Mouse (Mus musculus) CH12.LX (cell line): Measurements from ENCODE around the gene Cmklr1. TPM values are rescaled to one million over a fixed set of nuclear protein-coding genes. Genes with fewer than 3 reads are reported as not detected.
A peak's percentile ranks its signal among the peaks of the same experiment; 100 is the strongest.

ENCODE experiments used
- DNase-seq: peaks from one replicate; pipeline ENCODE4 v3.0.0-alpha.2; 2013; ENCODE audit errors: extremely low read depth
- H3K27ac ChIP-seq: 2 replicates; pipeline ENCODE4 v1.5.1; 2012; ENCODE audit warnings: low read depth, mild to moderate bottlenecking, control low read depth, moderate library complexity; ENCODE audit not compliant: insufficient read depth
- H3K27me3 ChIP-seq: replicated peaks from 2 replicates; pipeline ENCODE3; 2012; ENCODE audit warnings: inconsistent platforms
- H3K36me3 ChIP-seq, 2 experiments: replicated peaks in 1 of 2; 2 replicates each; pipeline versions ENCODE3 to v1.6.1; 2012; ENCODE audit warnings: inconsistent platforms in 1 of 2, low read length in 1 of 2, mild to moderate bottlenecking in 1 of 2, mixed read lengths in 1 of 2, moderate library complexity in 1 of 2; ENCODE audit not compliant: control insufficient read depth in 1 of 2, insufficient read depth in 1 of 2
- H3K4me1 ChIP-seq, 2 experiments: 2 replicates each; pipeline ENCODE4 v1.6.1; 2012; ENCODE audit warnings: inconsistent platforms in 1 of 2, moderate library complexity in 1 of 2; ENCODE audit not compliant: insufficient read depth in 2 of 2, control insufficient read depth in 1 of 2
- H3K4me2 ChIP-seq: 2 replicates; pipeline ENCODE4 v1.6.1; 2012; ENCODE audit warnings: low read depth, mild to moderate bottlenecking, control low read depth; ENCODE audit not compliant: poor library complexity, insufficient read depth, severe bottlenecking
- H3K4me3 ChIP-seq, 3 experiments: fragments of 150-350 bp in 1 of 3; sonication (generic) in 1 of 3; replicated peaks in 1 of 3; 2 replicates each; pipeline versions ENCODE3 to v1.5.1; 2011 to 2012; ENCODE audit warnings: low read depth in 2 of 3, low read length in 2 of 3, mild to moderate bottlenecking in 2 of 3, moderate library complexity in 2 of 3, control low read depth in 1 of 3, improper control_type of control experiment in 1 of 3, inconsistent platforms in 1 of 3, mixed read lengths in 1 of 3; ENCODE audit not compliant: poor library complexity in 1 of 3
- H3K79me2 ChIP-seq: replicated peaks from 2 replicates; pipeline ENCODE4 v1.6.1; 2012; ENCODE audit warnings: mild to moderate bottlenecking, moderate library complexity; ENCODE audit not compliant: control insufficient read depth, poor library complexity, insufficient read depth, severe bottlenecking; ENCODE audit errors: extremely low read depth
- H3K9ac ChIP-seq: 2 replicates; pipeline ENCODE4 v1.6.1; 2012; ENCODE audit warnings: low read depth, mild to moderate bottlenecking, control low read depth, moderate library complexity; ENCODE audit not compliant: insufficient read depth
- H3K9me3 ChIP-seq: replicated peaks from 2 replicates; pipeline ENCODE3; 2012; ENCODE audit warnings: low read length, inconsistent platforms, mixed read lengths
- CHD2 ChIP-seq: IDR thresholded peaks from 2 replicates; pipeline ENCODE4 v1.6.1; 2011; ENCODE audit warnings: low read length, improper control_type of control experiment
- CTCF ChIP-seq, 2 experiments: IDR thresholded peaks in 1 of 2; conservative IDR thresholded peaks in 1 of 2; 2 replicates each; pipeline ENCODE4 v1.5.1; 2011 to 2012; ENCODE audit warnings: low read depth in 2 of 2, low read length in 2 of 2, improper control_type of control experiment in 1 of 2, inconsistent platforms in 1 of 2, mild to moderate bottlenecking in 1 of 2, moderate library complexity in 1 of 2
- HCFC1 ChIP-seq: IDR thresholded peaks from 2 replicates; pipeline ENCODE4 v1.6.1; 2012; ENCODE audit warnings: low read depth, mild to moderate bottlenecking, inconsistent platforms, low read length, improper control_type of control experiment
- KAT2A ChIP-seq: IDR thresholded peaks from 2 replicates; pipeline ENCODE4 v1.6.1; 2012; ENCODE audit warnings: low read length, improper control_type of control experiment, inconsistent platforms; ENCODE audit not compliant: insufficient replicate concordance
- MAFK ChIP-seq: IDR thresholded peaks from 2 replicates; pipeline ENCODE4 v1.6.1; 2011; ENCODE audit warnings: low read length, improper control_type of control experiment; ENCODE audit not compliant: insufficient replicate concordance
- MAX ChIP-seq: IDR thresholded peaks from 2 replicates; pipeline ENCODE4 v1.6.1; 2011; ENCODE audit warnings: low read length, improper control_type of control experiment
- MAZ ChIP-seq: IDR thresholded peaks from 2 replicates; pipeline ENCODE4 v1.6.1; 2012; ENCODE audit warnings: low read depth, mild to moderate bottlenecking, inconsistent platforms, low read length, improper control_type of control experiment, moderate library complexity
- MXI1 ChIP-seq: IDR thresholded peaks from 2 replicates; pipeline ENCODE4 v1.6.1; 2011; ENCODE audit warnings: mild to moderate bottlenecking, low read depth, low read length, improper control_type of control experiment
- PAX5 ChIP-seq: IDR thresholded peaks from 2 replicates; pipeline ENCODE4 v1.6.1; 2012; ENCODE audit warnings: low read length, inconsistent platforms, mixed read lengths
- POLR2AphosphoS2 ChIP-seq: IDR thresholded peaks from 2 replicates; pipeline ENCODE4 v1.6.1; 2011; ENCODE audit warnings: low read depth, low read length, improper control_type of control experiment
- TBP ChIP-seq: conservative IDR thresholded peaks from 2 replicates; pipeline ENCODE4 v1.6.1; 2011; ENCODE audit warnings: low read depth, low read length, improper control_type of control experiment
- USF1 ChIP-seq: IDR thresholded peaks from 2 replicates; pipeline ENCODE4 v1.6.1; 2014; ENCODE audit warnings: low read depth, mild to moderate bottlenecking, inconsistent platforms, low read length, improper control_type of control experiment
- USF2 ChIP-seq: conservative IDR thresholded peaks from 2 replicates; pipeline ENCODE4 v1.6.1; 2011; ENCODE audit warnings: low read depth, low read length, improper control_type of control experiment
- ZC3H11A ChIP-seq: IDR thresholded peaks from 2 replicates; pipeline ENCODE4 v1.6.1; 2012; ENCODE audit warnings: low read depth, mild to moderate bottlenecking, inconsistent platforms, low read length, improper control_type of control experiment
- ZKSCAN1 ChIP-seq: IDR thresholded peaks from 2 replicates; pipeline ENCODE4 v1.6.1; 2012; ENCODE audit warnings: low read depth, inconsistent platforms, low read length, improper control_type of control experiment, borderline replicate concordance
- ZNF384 ChIP-seq: IDR thresholded peaks from 2 replicates; pipeline ENCODE4 v1.6.1; 2012; ENCODE audit warnings: low read depth, low read length, improper control_type of control experiment, inconsistent platforms
- dilution Hi-C: fragments of 300-500 bp; cut with MboI; formaldehyde crosslinking; loops from 2 replicates; pipeline ENCODE4 v1.14.3; 2020; ENCODE audit warnings: low sequenced_read_pairs; ENCODE audit not compliant: extremely low pct_unique_long_range_greater_than_20kb, extremely low pct_ligation_motif_present
- in situ Hi-C: fragments of 300-500 bp; cut with MboI; formaldehyde crosslinking; loops from 3 replicates; pipeline ENCODE4 v1.14.3; 2019; ENCODE audit warnings: low sequenced_read_pairs, low pct_ligation_motif_present, low pct_unique_long_range_greater_than_20kb, mixed read lengths
- polyA plus RNA-seq: library from polyadenylated mRNA; unstranded; fragments of >175 nt; gene quantifications from 2 replicates; pipeline ENCODE4 v1.2.1, GENCODE M21; 2012; ENCODE audit warnings: low read depth; ENCODE audit not compliant: insufficient read length
- total RNA-seq, 2 experiments: library from RNA; depleted of rRNA; stranded (reverse); fragments of 300-350 nt in 1 of 2; fragments of >200 nt in 1 of 2; gene quantifications; 2 replicates each; pipeline ENCODE4 v1.2.3; 2012 to 2014

Gene Cmklr1
- total and polyA plus RNA-seq, 3 experiments, result not detected

DNA sequence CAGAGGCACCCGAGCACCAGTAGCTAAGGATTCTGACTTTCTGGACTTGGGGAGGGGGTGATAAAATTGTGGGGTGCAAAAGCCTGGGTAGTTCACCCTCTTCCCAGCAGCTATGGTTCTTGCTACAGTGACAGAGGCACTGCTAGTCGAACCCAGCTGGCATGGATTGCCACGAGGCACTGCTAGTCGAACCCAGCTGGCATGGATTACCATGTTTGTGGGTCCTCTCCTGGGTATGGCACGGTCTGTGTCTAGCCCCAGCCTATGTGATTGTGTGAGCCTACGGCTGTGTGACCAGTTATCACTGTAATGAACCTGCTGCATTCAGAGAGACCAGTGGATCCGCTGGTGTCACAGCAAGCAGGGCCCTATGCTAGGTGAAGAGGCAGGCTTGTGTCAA lies 72.7 kb downstream of the Cmklr1 start:
- DNase-seq, result no peak
- Histone ChIP-seq H3K27ac (no peak overlapping the region), H3K27me3 (peaks cover 13% of the 10 kb centered on the region), H3K4me3 (no peak overlapping the region), H3K4me2 (no peak overlapping the region), H3K36me3 (no peaks in the 10 kb centered on the region), H3K79me2 (no peaks in the 10 kb centered on the region), H3K9ac (no peak overlapping the region), H3K4me1 (no peaks in the 10 kb centered on the region), H3K9me3 (peaks cover 4% of the 10 kb centered on the region)
- in situ Hi-C loops (no loop called here), dilution Hi-C loops (no loop called here)
- TF ChIP-seq PAX5 (no peak), HCFC1 (peak; percentile 18; the same call in 1 of the 2 replicates)

DNA sequence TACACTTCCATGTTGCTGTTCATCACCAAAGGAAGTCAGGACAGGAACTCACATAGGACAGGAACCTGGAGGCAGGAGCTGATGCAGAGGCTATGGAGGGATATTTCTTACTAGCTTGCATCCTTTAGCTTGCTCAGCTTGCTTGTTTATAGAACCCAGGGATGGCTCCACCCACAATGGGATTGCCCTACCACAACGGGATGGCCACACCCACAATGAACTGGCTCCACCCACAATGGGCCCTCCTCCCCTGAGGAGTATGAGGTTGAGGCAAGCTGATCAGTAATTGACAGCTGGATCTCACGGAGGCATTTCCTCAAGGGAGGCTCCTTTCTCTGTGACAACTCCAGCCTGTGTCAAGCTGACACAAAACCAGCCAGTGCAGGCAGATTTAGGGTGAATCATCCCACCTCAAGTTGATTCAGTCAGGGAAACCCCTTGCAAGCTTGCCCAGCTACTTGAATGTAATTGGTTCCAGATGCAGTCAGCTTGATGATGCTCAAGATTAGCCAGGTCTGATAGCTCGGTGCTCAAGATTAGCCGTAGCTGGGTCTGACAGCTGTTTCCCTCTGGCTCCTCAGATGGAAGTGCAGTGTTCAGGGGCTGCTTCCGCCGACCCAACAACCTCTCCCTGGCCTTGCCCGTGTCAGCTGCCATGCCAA lies 80.0 kb downstream of the Cmklr1 start:
- no peak for TF ChIP-seq CTCF (conservative IDR thresholded peaks at IDR 0.05 in 1 of 2, IDR thresholded peaks at IDR 0.05 in 1 of 2; ENCODE audit: low read depth in 2 of 2, low read length in 2 of 2)
- no peak for TF ChIP-seq MAZ
- no peak for TF ChIP-seq MAX
- TF ChIP-seq ZNF384, result no peak
- no peak for TF ChIP-seq USF1
- no peak for TF ChIP-seq TBP
- TF ChIP-seq MAFK, result no peak
- no peak for TF ChIP-seq MXI1
- no peak for TF ChIP-seq HCFC1
- no peak for TF ChIP-seq CHD2
- no peak for TF ChIP-seq POLR2AphosphoS2
- TF ChIP-seq KAT2A, result no peak
- no peak for TF ChIP-seq ZKSCAN1
- TF ChIP-seq USF2, result no peak
- TF ChIP-seq ZC3H11A, result no peak
- dilution Hi-C loops, result no loop called here
- Histone ChIP-seq H3K27me3 (peaks cover 72% of the 10 kb centered on the region), H3K27ac (no peak overlapping the region), H3K9me3 (no peaks in the 10 kb centered on the region), H3K4me3 (no peak overlapping the region), H3K4me2 (no peak overlapping the region), H3K9ac (no peak overlapping the region), H3K36me3 (no peaks in the 10 kb centered on the region), H3K79me2 (no peaks in the 10 kb centered on the region), H3K4me1 (no peaks in the 10 kb centered on the region)
- in situ Hi-C loops, result no loop called here
- DNase-seq, result no peak
